Mouse (Mus musculus): ENCODE results near the gene Hspe1. TPM values are rescaled to one million over a fixed set of nuclear protein-coding genes. Genes with fewer than 3 reads are reported as not detected.

Gene Hspe1
- polyA plus RNA-seq, 2 experiments = 288 to 381 TPM

GRCm38 (mm10) chr1:55074757-55075156, 13.2 kb upstream of the Hspe1 start:
- DNase-seq (ENCODE audit: low spot score) (no peak), ATAC-seq (ENCODE audit: low FRiP score, low read depth) (0 out of 2 replicates have a peak, but pooled peaks have one; percentile 34)
- Histone ChIP-seq H3K27ac (replicated peaks; ENCODE audit: low read depth, low read length) (no peak overlapping the region), H3K36me3 (ENCODE audit: control insufficient read depth, insufficient read depth, low read length) (peaks cover 51% of the 10 kb centered on the region), H3K4me3 (replicated peaks; ENCODE audit: low read length) (no peak overlapping the region), H3K4me2 (replicated peaks; ENCODE audit: low read depth, low read length, severe bottlenecking) (no peak overlapping the region), H3K9me3 (ENCODE audit: control insufficient read depth, low read length) (no peaks in the 10 kb centered on the region), H3K9ac (ENCODE audit: low read depth, low read length, severe bottlenecking) (no peak overlapping the region), H3K4me1 (ENCODE audit: control insufficient read depth, insufficient read depth, low read length) (no peaks in the 10 kb centered on the region), H3K27me3 (ENCODE audit: control insufficient read depth, insufficient read depth, low read length) (no peaks in the 10 kb centered on the region)
- 33% methylated on average over 2 of the region's 2 CpGs for WGBS
- TF ChIP-seq POLR2A (IDR thresholded peaks at IDR 0.05; ENCODE audit: borderline replicate concordance, extremely low read depth, insufficient read depth, insufficient read length) = no peak

GRCm38 (mm10) chr1:55075652-55076394, 12.1 kb upstream of the Hspe1 start:
- Histone ChIP-seq H3K27me3 (ENCODE audit: control insufficient read depth, insufficient read depth, low read length) (no peaks in the 10 kb centered on the region), H3K4me1 (ENCODE audit: control insufficient read depth, insufficient read depth, low read length) (no peaks in the 10 kb centered on the region), H3K9me3 (ENCODE audit: control insufficient read depth, low read length) (no peaks in the 10 kb centered on the region), H3K4me2 (replicated peaks; ENCODE audit: low read depth, low read length, severe bottlenecking) (no peak overlapping the region), H3K27ac (replicated peaks; ENCODE audit: low read depth, low read length) (no peak overlapping the region), H3K36me3 (ENCODE audit: control insufficient read depth, insufficient read depth, low read length) (peaks cover 56% of the 10 kb centered on the region), H3K9ac (ENCODE audit: low read depth, low read length, severe bottlenecking) (no peak overlapping the region), H3K4me3 (replicated peaks; ENCODE audit: low read length) (no peak overlapping the region)
- no peak for TF ChIP-seq POLR2A (IDR thresholded peaks at IDR 0.05; ENCODE audit: borderline replicate concordance, extremely low read depth, insufficient read depth, insufficient read length)
- DNase-seq (ENCODE audit: low spot score) (no peak), ATAC-seq (ENCODE audit: low FRiP score, low read depth) (no peak)
- 72% methylated on average over 5 of the region's 5 CpGs for WGBS

GRCm38 (mm10) chr1:55076395-55076743, 11.6 kb upstream of the Hspe1 start:
- no peak overlapping the region for H3K9ac ChIP-seq (ENCODE audit: low read depth, low read length, severe bottlenecking)
- H3K4me3 ChIP-seq (replicated peaks; ENCODE audit: low read length) = no peak overlapping the region
- peaks cover 56% of the 10 kb centered on the region for H3K36me3 ChIP-seq (ENCODE audit: control insufficient read depth, insufficient read depth, low read length)
- ATAC-seq (ENCODE audit: low FRiP score, low read depth) (no peak), DNase-seq (ENCODE audit: low spot score) (no peak)
- H3K4me2 ChIP-seq (replicated peaks; ENCODE audit: low read depth, low read length, severe bottlenecking) = no peak overlapping the region
- H3K9me3 ChIP-seq (ENCODE audit: control insufficient read depth, low read length) = no peaks in the 10 kb centered on the region
- H3K27me3 ChIP-seq (ENCODE audit: control insufficient read depth, insufficient read depth, low read length) = no peaks in the 10 kb centered on the region
- H3K4me1 ChIP-seq (ENCODE audit: control insufficient read depth, insufficient read depth, low read length) = no peaks in the 10 kb centered on the region
- no peak overlapping the region for H3K27ac ChIP-seq (replicated peaks; ENCODE audit: low read depth, low read length)
- no peak for TF ChIP-seq POLR2A (IDR thresholded peaks at IDR 0.05; ENCODE audit: borderline replicate concordance, extremely low read depth, insufficient read depth, insufficient read length)

- no peak for ATAC-seq (ENCODE audit: low FRiP score, low read depth)
- Histone ChIP-seq H3K36me3 (ENCODE audit: control insufficient read depth, insufficient read depth, low read length) (peaks cover 58% of the 10 kb centered on the region), H3K9me3 (ENCODE audit: control insufficient read depth, low read length) (no peaks in the 10 kb centered on the region), H3K27ac (replicated peaks; ENCODE audit: low read depth, low read length) (no peak overlapping the region), H3K9ac (ENCODE audit: low read depth, low read length, severe bottlenecking) (no peak overlapping the region), H3K4me2 (replicated peaks; ENCODE audit: low read depth, low read length, severe bottlenecking) (no peak overlapping the region), H3K4me3 (replicated peaks; ENCODE audit: low read length) (no peak overlapping the region), H3K27me3 (ENCODE audit: control insufficient read depth, insufficient read depth, low read length) (no peaks in the 10 kb centered on the region), H3K4me1 (ENCODE audit: control insufficient read depth, insufficient read depth, low read length) (no peaks in the 10 kb centered on the region)
- 87% methylated on average over 2 of the region's 2 CpGs for WGBS
- DNase-seq (ENCODE audit: low spot score) = no peak
- TF ChIP-seq POLR2A (IDR thresholded peaks at IDR 0.05; ENCODE audit: borderline replicate concordance, extremely low read depth, insufficient read depth, insufficient read length) = no peak
These were observed 10.9 kb upstream of the Hspe1 start for GRCm38 (mm10) chr1:55076849-55077516.

- H3K9ac ChIP-seq (ENCODE audit: low read depth, low read length, severe bottlenecking) = no peak overlapping the region
These were observed 8.3 kb upstream of the Hspe1 start for GRCm38 (mm10) chr1:55079677-55080076.

More at GRCm38 (mm10) chr1:55079677-55080076, 8.3 kb upstream of the Hspe1 start:
- Histone ChIP-seq H3K4me1 (ENCODE audit: control insufficient read depth, insufficient read depth, low read length) (no peaks in the 10 kb centered on the region), H3K4me2 (replicated peaks; ENCODE audit: low read depth, low read length, severe bottlenecking) (no peak overlapping the region), H3K36me3 (ENCODE audit: control insufficient read depth, insufficient read depth, low read length) (peaks cover 75% of the 10 kb centered on the region), H3K27me3 (ENCODE audit: control insufficient read depth, insufficient read depth, low read length) (no peaks in the 10 kb centered on the region), H3K27ac (replicated peaks; ENCODE audit: low read depth, low read length) (no peak overlapping the region), H3K4me3 (replicated peaks; ENCODE audit: low read length) (no peak overlapping the region), H3K9me3 (ENCODE audit: control insufficient read depth, low read length) (no peaks in the 10 kb centered on the region)
- ATAC-seq (ENCODE audit: low FRiP score, low read depth) (no peak), DNase-seq (ENCODE audit: low spot score) (no peak)
- TF ChIP-seq POLR2A (IDR thresholded peaks at IDR 0.05; ENCODE audit: borderline replicate concordance, extremely low read depth, insufficient read depth, insufficient read length) = no peak
- WGBS = 94% methylated on average over 4 of the region's 4 CpGs

Data from limb, embryonic 14.5 days (tissue).